ENCODE assay signal across 27 mouse cellular contexts in genomic region chr7:46077675-46078074, GRCm38 (mm10). TPM values are rescaled to one million over a fixed set of nuclear protein-coding genes. Genes with fewer than 3 reads are reported as not detected.
DNase-seq lines count a peak whose midpoint lies in the region; ATAC-seq and TF ChIP-seq lines count a peak whose summit lies in the region.
"Had no signal": no experiment of that assay in that cellular context is flagged by ENCODE, and none has a peak within 500 bp of the region (broad histone marks: within the 10 kb centered on the region; RNA-seq: fewer than 3 reads in every experiment).

No protein-coding gene starts in this region.

- H3K4me1 ChIP-seq in hindbrain, embryonic 13.5 days (replicated peaks): no peaks in the 10 kb centered on the region
- no peaks in the 10 kb centered on the region for H3K4me1 ChIP-seq in hindbrain, embryonic 14.5 days (replicated peaks; ENCODE audit: control insufficient read depth, insufficient read depth, low read length)
- no peaks in the 10 kb centered on the region for H3K4me1 ChIP-seq in midbrain, embryonic 11.5 days (ENCODE audit: control insufficient read depth, insufficient read depth, low read length)
- H3K4me1 ChIP-seq in midbrain, embryonic 13.5 days (replicated peaks): no peaks in the 10 kb centered on the region
- H3K4me1 ChIP-seq in embryonic facial prominence, embryonic 14.5 days (ENCODE audit: control insufficient read depth, insufficient read depth, low read length): no peaks in the 10 kb centered on the region
- H3K4me1 ChIP-seq in forebrain, postnatal 0 days (ENCODE audit: insufficient read depth): no peaks in the 10 kb centered on the region
- H3K4me1 ChIP-seq: intestine, embryonic 15.5 days; liver, embryonic 13.5 days had no signal

- peak; percentile 22; the same call in 1 of the 2 replicates for TF ChIP-seq CTCF in forebrain, postnatal 0 days (IDR thresholded peaks at IDR 0.05; ENCODE audit: low read depth)

- H3K9me3 ChIP-seq in hindbrain, embryonic 13.5 days: no peaks in the 10 kb centered on the region
- no peaks in the 10 kb centered on the region for H3K9me3 ChIP-seq in hindbrain, embryonic 14.5 days (ENCODE audit: control insufficient read depth, low read length)
- no peaks in the 10 kb centered on the region for H3K9me3 ChIP-seq in midbrain, embryonic 11.5 days (ENCODE audit: control insufficient read depth, low read length)
- H3K9me3 ChIP-seq in midbrain, embryonic 13.5 days: no peaks in the 10 kb centered on the region
- no peaks in the 10 kb centered on the region for H3K9me3 ChIP-seq in embryonic facial prominence, embryonic 14.5 days (ENCODE audit: control insufficient read depth, low read length)
- no peaks in the 10 kb centered on the region for H3K9me3 ChIP-seq in forebrain, postnatal 0 days (ENCODE audit: low read length)
- H3K9me3 ChIP-seq: G1E; heart, embryonic 15.5 days; intestine, embryonic 15.5 days; liver, embryonic 13.5 days had no signal

- no peak overlapping the region for H3K4me3 ChIP-seq in hindbrain, embryonic 13.5 days
- no peak overlapping the region for H3K4me3 ChIP-seq in hindbrain, embryonic 14.5 days (replicated peaks; ENCODE audit: low read length)
- no peak overlapping the region for H3K4me3 ChIP-seq in midbrain, embryonic 11.5 days (ENCODE audit: low read depth, low read length)
- H3K4me3 ChIP-seq in midbrain, embryonic 13.5 days (replicated peaks): no peak overlapping the region
- H3K4me3 ChIP-seq in embryonic facial prominence, embryonic 14.5 days (ENCODE audit: low read depth, low read length): no peak overlapping the region
- H3K4me3 ChIP-seq in forebrain, postnatal 0 days (ENCODE audit: low read depth, low read length): no peak overlapping the region
- H3K4me3 ChIP-seq: heart, embryonic 15.5 days; intestine, embryonic 15.5 days; liver, embryonic 13.5 days had no signal

- H3K4me2 ChIP-seq in hindbrain, embryonic 13.5 days: no peak overlapping the region
- H3K4me2 ChIP-seq in hindbrain, embryonic 14.5 days (replicated peaks): no peak overlapping the region
- no peak overlapping the region for H3K4me2 ChIP-seq in midbrain, embryonic 11.5 days
- no peak overlapping the region for H3K4me2 ChIP-seq in midbrain, embryonic 13.5 days (replicated peaks)
- no peak overlapping the region for H3K4me2 ChIP-seq in embryonic facial prominence, embryonic 14.5 days (ENCODE audit: low read depth, low read length)
- no peak overlapping the region for H3K4me2 ChIP-seq in forebrain, postnatal 0 days (ENCODE audit: low read depth)
- H3K4me2 ChIP-seq: heart, embryonic 15.5 days; intestine, embryonic 15.5 days; liver, embryonic 13.5 days had no signal

- no peak overlapping the region for H3K27ac ChIP-seq in hindbrain, embryonic 13.5 days
- H3K27ac ChIP-seq in hindbrain, embryonic 14.5 days: no peak overlapping the region
- H3K27ac ChIP-seq in midbrain, embryonic 11.5 days (ENCODE audit: low read depth, low read length): no peak overlapping the region
- no peak overlapping the region for H3K27ac ChIP-seq in midbrain, embryonic 13.5 days
- H3K27ac ChIP-seq in embryonic facial prominence, embryonic 14.5 days (replicated peaks; ENCODE audit: low read depth, low read length): no peak overlapping the region
- no peak overlapping the region for H3K27ac ChIP-seq in forebrain, postnatal 0 days (ENCODE audit: low read depth, low read length)
- H3K27ac ChIP-seq: heart, embryonic 15.5 days; intestine, embryonic 15.5 days; liver, embryonic 13.5 days had no signal

- H3K36me3 ChIP-seq in hindbrain, embryonic 13.5 days: peaks cover 94% of the 10 kb centered on the region
- peaks cover 97% of the 10 kb centered on the region for H3K36me3 ChIP-seq in hindbrain, embryonic 14.5 days (replicated peaks; ENCODE audit: control insufficient read depth, insufficient read depth)
- no peaks in the 10 kb centered on the region; the same call in 1 of the 2 replicates for H3K36me3 ChIP-seq in midbrain, embryonic 11.5 days (ENCODE audit: control insufficient read depth, insufficient read depth, low read length)
- H3K36me3 ChIP-seq in midbrain, embryonic 13.5 days: peaks cover 94% of the 10 kb centered on the region
- peaks cover 99% of the 10 kb centered on the region for H3K36me3 ChIP-seq in embryonic facial prominence, embryonic 14.5 days (ENCODE audit: control insufficient read depth, insufficient read depth, low read length)
- peaks cover 82% of the 10 kb centered on the region for H3K36me3 ChIP-seq in forebrain, postnatal 0 days (ENCODE audit: insufficient read depth)

- no peak for DNase-seq in hindbrain, embryonic 14.5 days (ENCODE audit: low spot score)
- DNase-seq in midbrain, embryonic 11.5 days (ENCODE audit: low spot score, missing footprints): peak; percentile 56
- DNase-seq in embryonic facial prominence, embryonic 14.5 days (ENCODE audit: low spot score): peak; percentile 8
- peak; percentile 48 for DNase-seq in forebrain, postnatal 0 days
- no peak for DNase-seq in kidney, postnatal 4 days
- DNase-seq: adrenal gland, postnatal 36 days; cerebellum, adult 11 months; cerebellum, adult 9-11 months; gastrocnemius, postnatal 36 days; heart, postnatal 36 days; kidney, postnatal 10 days; liver, embryonic 13.5 days; lung, adult 2 months; lung, postnatal 14 days; retina, postnatal 1 day; right cerebral cortex, postnatal 25 days; spleen, adult 18-20 months had no signal

- no peaks in the 10 kb centered on the region for H3K27me3 ChIP-seq in hindbrain, embryonic 13.5 days
- H3K27me3 ChIP-seq in hindbrain, embryonic 14.5 days (ENCODE audit: control insufficient read depth, insufficient read depth, low read length): no peaks in the 10 kb centered on the region
- no peaks in the 10 kb centered on the region for H3K27me3 ChIP-seq in midbrain, embryonic 11.5 days (ENCODE audit: control insufficient read depth, insufficient read depth, low read length)
- no peaks in the 10 kb centered on the region for H3K27me3 ChIP-seq in midbrain, embryonic 13.5 days
- no peaks in the 10 kb centered on the region for H3K27me3 ChIP-seq in embryonic facial prominence, embryonic 14.5 days (replicated peaks; ENCODE audit: control insufficient read depth, insufficient read depth, low read length)
- H3K27me3 ChIP-seq in forebrain, postnatal 0 days (ENCODE audit: insufficient read depth, low read length): no peaks in the 10 kb centered on the region
- H3K27me3 ChIP-seq: CH12.LX; heart, embryonic 15.5 days; intestine, embryonic 15.5 days; liver, embryonic 13.5 days; Patski had no signal

- 0 out of 2 replicates have a peak, but pooled peaks have one; percentile 39 for ATAC-seq in hindbrain, embryonic 13.5 days (ENCODE audit: low FRiP score)
- no peak; the same call in 1 of the 2 replicates for ATAC-seq in hindbrain, embryonic 14.5 days (ENCODE audit: low FRiP score)
- ATAC-seq in midbrain, embryonic 11.5 days (ENCODE audit: low FRiP score): no peak
- no peak for ATAC-seq in midbrain, embryonic 13.5 days
- ATAC-seq in embryonic facial prominence, embryonic 14.5 days (ENCODE audit: low read depth): 0 out of 2 replicates have a peak, but pooled peaks have one; percentile 22
- ATAC-seq in forebrain, postnatal 0 days: peak; percentile 77
- ATAC-seq: intestine, embryonic 15.5 days; Patski had no signal

- no peak overlapping the region for H3K9ac ChIP-seq in hindbrain, embryonic 13.5 days
- H3K9ac ChIP-seq in hindbrain, embryonic 14.5 days: no peak overlapping the region
- no peak overlapping the region for H3K9ac ChIP-seq in midbrain, embryonic 11.5 days (ENCODE audit: low read length)
- no peak overlapping the region for H3K9ac ChIP-seq in midbrain, embryonic 13.5 days (replicated peaks)
- no peak overlapping the region for H3K9ac ChIP-seq in embryonic facial prominence, embryonic 14.5 days (ENCODE audit: low read depth, low read length)
- H3K9ac ChIP-seq in forebrain, postnatal 0 days: no peak overlapping the region
- H3K9ac ChIP-seq: heart, embryonic 15.5 days; intestine, embryonic 15.5 days; liver, embryonic 13.5 days had no signal

- WGBS in hindbrain, embryonic 13.5 days: 83% methylated on average over 12 of the region's 12 CpGs
- WGBS in hindbrain, embryonic 14.5 days: 76% methylated on average over 12 of the region's 12 CpGs
- 95% methylated on average over 12 of the region's 12 CpGs for WGBS in midbrain, embryonic 11.5 days
- 89% methylated on average over 12 of the region's 12 CpGs for WGBS in midbrain, embryonic 13.5 days
- WGBS in embryonic facial prominence, embryonic 14.5 days: 80% methylated on average over 12 of the region's 12 CpGs
- 41% methylated on average over 12 of the region's 12 CpGs for WGBS in forebrain, postnatal 0 days

RNA-seq across cellular contexts. Expression of gene Kcnj11, which starts 22.9 kb away (rescaled TPM):
- polyA plus RNA-seq in hindbrain, embryonic 13.5 days (2015; fragmentation: Nextera tagmentation; extraction: Ambion mirVana): 0.88 and 1.6 TPM in 2 replicates
- polyA plus RNA-seq in hindbrain, embryonic 14.5 days (2014; fragmentation: Nextera tagmentation; extraction: Ambion mirVana): 1.2 and 1.5 TPM in 2 replicates
- 0.07 and 0.49 TPM in 2 replicates for polyA plus RNA-seq in midbrain, embryonic 11.5 days (2014; fragmentation: Nextera tagmentation; extraction: Ambion mirVana)
- polyA plus RNA-seq in midbrain, embryonic 13.5 days (2015; fragmentation: Nextera tagmentation; extraction: Ambion mirVana): 1.1 and 1.5 TPM in 2 replicates
- polyA plus RNA-seq in embryonic facial prominence, embryonic 14.5 days (2014; fragmentation: Nextera tagmentation; extraction: Ambion mirVana): 0.47 and 0.61 TPM in 2 replicates
- total RNA-seq in forebrain, postnatal 0 days (2014; rRNA removed): 13.1 TPM in 2 replicates
- polyA plus RNA-seq in forebrain, postnatal 0 days (2015; fragmentation: Nextera tagmentation; extraction: Ambion mirVana): 2.6 TPM in 2 replicates
- total RNA-seq: CH12.LX; common myeloid progenitor, adult 5-6 weeks; G1E; megakaryocyte progenitor cell, adult 5-6 weeks had no signal
- polyA plus RNA-seq: G1E; liver, embryonic 13.5 days had no signal

RNA-seq across cellular contexts. Expression of gene Nomo1, which starts 44.2 kb away (rescaled TPM):
- 37.2 and 37.7 TPM in 2 replicates for polyA plus RNA-seq in hindbrain, embryonic 13.5 days (2015; fragmentation: Nextera tagmentation; extraction: Ambion mirVana)
- 28.2 and 29.3 TPM in 2 replicates for polyA plus RNA-seq in hindbrain, embryonic 14.5 days (2014; fragmentation: Nextera tagmentation; extraction: Ambion mirVana)
- 13.9 and 14.1 TPM in 2 replicates for polyA plus RNA-seq in midbrain, embryonic 11.5 days (2014; fragmentation: Nextera tagmentation; extraction: Ambion mirVana)
- polyA plus RNA-seq in midbrain, embryonic 13.5 days (2015; fragmentation: Nextera tagmentation; extraction: Ambion mirVana): 31.4 and 37.7 TPM in 2 replicates
- 25.7 and 27.8 TPM in 2 replicates for polyA plus RNA-seq in embryonic facial prominence, embryonic 14.5 days (2014; fragmentation: Nextera tagmentation; extraction: Ambion mirVana)
- 40.5 and 41.1 TPM in 2 replicates for total RNA-seq in forebrain, postnatal 0 days (2014; rRNA removed)
- polyA plus RNA-seq in forebrain, postnatal 0 days (2015; fragmentation: Nextera tagmentation; extraction: Ambion mirVana): 27.3 and 32.9 TPM in 2 replicates

RNA-seq across cellular contexts. Expression of gene Abcc6, which starts 47.6 kb away (rescaled TPM):
- polyA plus RNA-seq in hindbrain, embryonic 13.5 days (2015; fragmentation: Nextera tagmentation; extraction: Ambion mirVana): 0.23 and 0.40 TPM in 2 replicates
- 0.33 and 0.43 TPM in 2 replicates for polyA plus RNA-seq in hindbrain, embryonic 14.5 days (2014; fragmentation: Nextera tagmentation; extraction: Ambion mirVana)
- 0.03 and 0.44 TPM in 2 replicates for polyA plus RNA-seq in midbrain, embryonic 11.5 days (2014; fragmentation: Nextera tagmentation; extraction: Ambion mirVana)
- polyA plus RNA-seq in midbrain, embryonic 13.5 days (2015; fragmentation: Nextera tagmentation; extraction: Ambion mirVana): 0.26 and 0.41 TPM in 2 replicates
- polyA plus RNA-seq in embryonic facial prominence, embryonic 14.5 days (2014; fragmentation: Nextera tagmentation; extraction: Ambion mirVana): 0.39 and 0.64 TPM in 2 replicates
- total RNA-seq in forebrain, postnatal 0 days (2014; rRNA removed): 0.54 and 0.62 TPM in 2 replicates
- polyA plus RNA-seq in forebrain, postnatal 0 days (2015; fragmentation: Nextera tagmentation; extraction: Ambion mirVana): 0.11 and 0.34 TPM in 2 replicates
- total RNA-seq: common myeloid progenitor, adult 5-6 weeks; gastrocnemius, postnatal 36 days; heart, postnatal 36 days; megakaryocyte progenitor cell, adult 5-6 weeks had no signal
- polyA plus RNA-seq: G1E; heart, embryonic 15.5 days; thymus, postnatal 0 days had no signal

Comparison
In these comparisons a context has a peak if more than half of its experiments do, and no peak if none do; other contexts are left out.
1. ATAC-seq: peak in hindbrain, embryonic 13.5 days (single experiment), embryonic facial prominence, embryonic 14.5 days (single experiment) and forebrain, postnatal 0 days (single experiment); none in hindbrain, embryonic 14.5 days (single experiment), midbrain, embryonic 11.5 days (single experiment) and midbrain, embryonic 13.5 days (single experiment).
2. DNase-seq: peak in midbrain, embryonic 11.5 days (single experiment), embryonic facial prominence, embryonic 14.5 days (single experiment) and forebrain, postnatal 0 days (single experiment); none in hindbrain, embryonic 14.5 days (single experiment) and kidney, postnatal 4 days (0 of 2).